Mouse (Mus musculus) heart, embryonic 12.5 days (tissue): ENCODE measurements around the gene Olfr497. TPM values are rescaled to one million over a fixed set of nuclear protein-coding genes. Genes with fewer than 3 reads are reported as not detected.

Experiments used
- ATAC-seq: fragments of 200-750 bp; cut with Nextera tagmentation; 2 replicates; pipeline ENCODE4 v1.8.0; 2017; ENCODE audit warnings: moderate TSS enrichment, moderate library complexity; ENCODE audit not compliant: insufficient number of reproducible peaks, low FRiP score
- H3K27ac ChIP-seq: fragments of 300-500 bp; sonication (generic); 2 replicates; pipeline ENCODE4 v1.5.1; 2016; ENCODE audit warnings: mild to moderate bottlenecking, moderate library complexity; ENCODE audit not compliant: poor library complexity, severe bottlenecking
- H3K27me3 ChIP-seq: fragments of 300-500 bp; sonication (generic); replicated peaks from 2 replicates; pipeline ENCODE4 v1.6.1; 2016; ENCODE audit warnings: mild to moderate bottlenecking, moderate library complexity
- H3K36me3 ChIP-seq: fragments of 300-500 bp; sonication (generic); 2 replicates; pipeline ENCODE4 v1.6.1; 2016; ENCODE audit warnings: mild to moderate bottlenecking, moderate library complexity
- H3K4me1 ChIP-seq: fragments of 300-500 bp; sonication (generic); replicated peaks from 2 replicates; pipeline ENCODE4 v1.6.1; 2016; ENCODE audit warnings: mild to moderate bottlenecking
- H3K4me2 ChIP-seq: fragments of 300-500 bp; sonication (generic); 2 replicates; pipeline ENCODE4 v1.6.1; 2016; ENCODE audit warnings: mild to moderate bottlenecking, moderate library complexity
- H3K4me3 ChIP-seq: fragments of 300-500 bp; sonication (generic); 2 replicates; pipeline ENCODE4 v1.5.1; 2016; ENCODE audit warnings: mild to moderate bottlenecking
- H3K9ac ChIP-seq: fragments of 300-500 bp; sonication (generic); 2 replicates; pipeline ENCODE4 v1.6.1; 2016; ENCODE audit warnings: mild to moderate bottlenecking, moderate library complexity
- H3K9me3 ChIP-seq: fragments of 300-500 bp; sonication (generic); replicated peaks from 2 replicates; pipeline ENCODE4 v1.6.1; 2016; ENCODE audit warnings: mild to moderate bottlenecking, moderate library complexity
- WGBS: fragments of 180-500 bp; shearing (Covaris S2); methylation state at CpG from one replicate; pipeline ENCODE4 v1.1.7; 2016; 5-methylcytosine and 5-hydroxymethylcytosine counted together
- polyA plus RNA-seq: library from polyadenylated mRNA; unstranded; fragments of >200 nt; fragmentation: Nextera tagmentation; extraction: Ambion mirVana; gene quantifications from 2 replicates; pipeline ENCODE4 v1.2.1, GENCODE M21; 2016

Olfr497 gene
- polyA plus RNA-seq = not detected in 2 replicates

DNA sequence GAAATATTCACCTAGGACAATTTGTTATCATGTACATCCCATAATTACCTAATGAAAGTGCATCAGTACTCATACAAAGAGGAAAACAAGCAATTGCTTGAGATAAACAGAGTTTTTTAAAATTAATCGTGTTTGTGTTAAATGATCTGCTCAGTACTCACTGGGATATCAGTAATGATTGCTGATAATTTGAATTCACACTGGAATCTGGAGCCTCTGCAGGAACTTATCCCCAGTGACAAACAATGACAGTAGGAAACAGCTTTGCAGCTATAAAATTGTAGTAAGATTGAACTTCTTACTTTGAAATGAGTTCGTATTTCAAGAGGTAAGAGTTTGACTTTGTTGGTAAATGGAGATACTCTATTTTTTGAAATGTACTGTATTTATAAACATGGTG, at the start of gene Olfr497:
Gene Olfr497 (plus strand): TSS at position 301 of the 400 bp plus-strand sequence.
- H3K4me1 ChIP-seq = no peaks in the 10 kb centered on the region
- H3K27ac ChIP-seq = no peak within 1 kb of the TSS
- H3K27me3 ChIP-seq = no peaks in the 10 kb centered on the region
- no peaks in the 10 kb centered on the region for H3K9me3 ChIP-seq
- no peak within 1 kb of the TSS for H3K9ac ChIP-seq
- 65% methylated on average over 2 of the region's 2 CpGs for WGBS
- no peak within 1 kb of the TSS for H3K4me2 ChIP-seq
- ATAC-seq = no peak
- no peak within 1 kb of the TSS for H3K4me3 ChIP-seq
- H3K36me3 ChIP-seq = no peaks in the 10 kb centered on the region

DNA sequence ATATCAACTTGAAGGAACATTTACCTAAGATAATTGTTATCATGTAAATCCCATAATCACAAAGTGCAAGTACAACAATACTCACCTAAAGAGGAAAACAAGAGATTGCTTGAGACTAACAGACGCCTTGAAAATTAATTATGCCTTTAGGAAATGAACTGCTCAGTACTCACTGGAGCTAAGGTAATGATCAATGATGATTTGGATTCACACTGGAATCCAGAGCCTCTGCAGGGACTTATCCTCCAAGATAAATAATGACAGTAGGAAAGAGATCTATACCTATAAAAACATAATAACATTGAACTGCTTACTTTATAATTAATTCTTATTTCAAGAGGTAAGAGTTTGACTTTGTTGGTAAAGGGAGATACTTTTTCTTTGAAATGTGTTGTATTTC, 27.4 kb upstream of the Olfr497 start, which contains the start of gene Olfr495:
Gene Olfr495 (plus strand): TSS at position 301 of the 400 bp plus-strand sequence.
- no peak within 1 kb of the TSS for H3K4me3 ChIP-seq
- no peak within 1 kb of the TSS for H3K9ac ChIP-seq
- H3K27me3 ChIP-seq = no peaks in the 10 kb centered on the region
- H3K4me1 ChIP-seq = no peaks in the 10 kb centered on the region
- no peaks in the 10 kb centered on the region for H3K36me3 ChIP-seq
- ATAC-seq = no peak
- no peak within 1 kb of the TSS for H3K27ac ChIP-seq
- no peaks in the 10 kb centered on the region for H3K9me3 ChIP-seq
- H3K4me2 ChIP-seq = no peak within 1 kb of the TSS
- WGBS = 59% methylated on average over 1 of the region's 1 CpGs

DNA sequence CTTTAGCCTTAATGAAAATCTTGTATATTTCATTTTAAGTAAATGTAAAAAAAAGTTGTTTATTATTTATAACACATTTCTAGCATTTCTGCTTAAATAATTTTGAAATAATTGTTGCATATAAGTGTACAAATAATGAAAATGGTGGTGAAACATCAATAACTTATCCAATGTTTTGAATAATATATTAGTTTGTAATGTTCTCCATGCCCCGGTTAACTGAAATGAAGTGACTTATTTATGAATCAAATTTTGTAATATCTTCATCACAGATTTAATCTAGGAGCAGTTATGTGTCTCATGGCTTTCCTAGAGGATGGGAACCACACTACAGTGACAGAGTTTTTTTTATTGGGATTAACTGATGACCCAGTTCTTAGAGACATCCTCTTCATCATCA, 44.8 kb downstream of the Olfr497 start, which contains the start of gene Olfr498:
Gene Olfr498 (plus strand): TSS at position 301 of the 400 bp plus-strand sequence.
- Histone ChIP-seq H3K4me2 (no peak within 1 kb of the TSS), H3K9ac (no peak within 1 kb of the TSS), H3K27ac (no peak within 1 kb of the TSS), H3K4me1 (no peaks in the 10 kb centered on the region), H3K36me3 (no peaks in the 10 kb centered on the region), H3K9me3 (no peaks in the 10 kb centered on the region), H3K27me3 (no peaks in the 10 kb centered on the region), H3K4me3 (no peak within 1 kb of the TSS)
- 81% methylated on average over 1 of the region's 1 CpGs for WGBS
- no peak for ATAC-seq

Other genes with a start within 250 kb of the Olfr497 start
- gene Olfr486, start 247.7 kb upstream of the Olfr497 start, polyA plus RNA-seq = not detected in 2 replicates
- not detected in 2 replicates for gene Olfr487, start 205.8 kb upstream of the Olfr497 start, polyA plus RNA-seq
- not detected in 2 replicates for gene Olfr488, start 162.1 kb upstream of the Olfr497 start, polyA plus RNA-seq
- not detected in 2 replicates for gene Olfr490, start 131.5 kb upstream of the Olfr497 start, polyA plus RNA-seq
- not detected in 2 replicates for gene Olfr491, start 107.0 kb upstream of the Olfr497 start, polyA plus RNA-seq
- gene Olfr492, start 96.7 kb upstream of the Olfr497 start, polyA plus RNA-seq = not detected in 2 replicates
- gene Olfr493, start 73.4 kb upstream of the Olfr497 start, polyA plus RNA-seq = not detected in 2 replicates
- not detected in 2 replicates for gene Olfr494, start 55.1 kb upstream of the Olfr497 start, polyA plus RNA-seq
- gene Olfr495, start 27.3 kb upstream of the Olfr497 start, polyA plus RNA-seq = not detected in 2 replicates
- gene Olfr498, start 44.9 kb downstream of the Olfr497 start, polyA plus RNA-seq = not detected in 2 replicates
- not detected in 2 replicates for gene Olfr502, start 104.6 kb downstream of the Olfr497 start, polyA plus RNA-seq
- gene Olfr503, start 124.1 kb downstream of the Olfr497 start, polyA plus RNA-seq = not detected in 2 replicates
- gene Olfr504, start 145.4 kb downstream of the Olfr497 start, polyA plus RNA-seq = not detected in 2 replicates
- gene Olfr506, start 190.4 kb downstream of the Olfr497 start, polyA plus RNA-seq = 0.05 TPM in 1 of 2 replicates, not detected in the other
- not detected in 2 replicates for gene Olfr507, start 201.4 kb downstream of the Olfr497 start, polyA plus RNA-seq
- not detected in 2 replicates for gene Olfr508, start 209.6 kb downstream of the Olfr497 start, polyA plus RNA-seq
- gene Olfr509, start 231.5 kb downstream of the Olfr497 start, polyA plus RNA-seq = not detected in 2 replicates
- not detected in 2 replicates for gene Olfr510, start 246.0 kb downstream of the Olfr497 start, polyA plus RNA-seq